Mouse (Mus musculus) activated CD4-positive, CD25-positive, alpha-beta regulatory T cell, adult 4 months (primary cell): ENCODE measurements at regions not wholly inside any gene's neighbourhood (a gene's known extent, or its start where the extent isn't known, plus 50 kb on each side); places are given as distances from the start of the nearest gene placed in this dataset.

Experiments
- ATAC-seq: one replicate; pipeline ENCODE4 v1.8.0; 2017

- no peak for ATAC-seq
Observed at GRCm38 (mm10) chr12:77667151-77667874, 429.4 kb downstream of the Fut8 start.

DNA sequence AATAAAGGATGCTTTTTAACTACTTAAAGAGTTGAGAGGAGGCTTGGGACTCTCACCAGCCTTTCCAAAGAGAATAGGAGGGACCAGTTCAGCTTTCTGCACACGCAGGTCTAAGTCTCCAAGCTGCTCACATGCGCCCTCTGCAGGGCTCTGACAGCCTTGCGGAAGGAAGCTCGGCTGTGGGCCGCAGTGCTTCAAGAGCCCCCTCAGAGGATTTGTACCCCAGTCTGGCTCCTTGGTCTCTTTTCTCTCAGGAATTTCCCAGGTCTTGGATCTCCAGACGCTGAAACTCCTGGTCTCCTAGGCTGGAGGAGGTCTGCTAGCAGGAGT, 429.9 kb downstream of the Fut8 start:
- ATAC-seq: peak; percentile 43

GRCm38 (mm10) chr12:77670531-77670930, 432.6 kb downstream of the Fut8 start:
- ATAC-seq: no peak

GRCm38 (mm10) chr12:77674352-77674751, 436.4 kb downstream of the Fut8 start:
- ATAC-seq: no peak

GRCm38 (mm10) chr12:77674755-77675154, 436.8 kb downstream of the Fut8 start:
- peak; percentile 32 for ATAC-seq

- ATAC-seq: no peak
Observed at GRCm38 (mm10) chr12:77678040-77678439, 440.1 kb downstream of the Fut8 start.

- no peak for ATAC-seq
Observed at GRCm38 (mm10) chr12:77694101-77694500, 456.2 kb downstream of the Fut8 start.

GRCm38 (mm10) chr12:77696039-77696631, 458.2 kb downstream of the Fut8 start:
- ATAC-seq: no peak

DNA sequence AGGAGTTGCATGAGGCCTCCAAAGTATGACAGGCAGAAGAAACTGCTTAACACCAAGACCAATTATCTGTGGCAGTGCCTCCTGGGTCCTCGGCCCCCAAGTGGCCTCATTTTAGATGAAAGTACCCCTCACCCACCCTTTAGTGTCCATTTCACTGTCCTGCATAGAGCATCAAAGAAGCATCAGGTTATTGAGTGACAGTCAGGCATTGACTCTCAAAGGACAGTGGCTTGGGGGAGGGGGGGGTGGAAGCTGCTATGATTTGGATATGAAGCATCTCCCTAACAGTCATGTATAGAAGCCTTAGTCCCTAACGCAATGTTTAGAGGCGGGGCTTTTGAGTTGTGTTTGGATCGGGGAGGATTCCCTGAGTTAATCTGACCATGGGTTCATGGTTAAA, 458.7 kb downstream of the Fut8 start:
- no peak for ATAC-seq

DNA sequence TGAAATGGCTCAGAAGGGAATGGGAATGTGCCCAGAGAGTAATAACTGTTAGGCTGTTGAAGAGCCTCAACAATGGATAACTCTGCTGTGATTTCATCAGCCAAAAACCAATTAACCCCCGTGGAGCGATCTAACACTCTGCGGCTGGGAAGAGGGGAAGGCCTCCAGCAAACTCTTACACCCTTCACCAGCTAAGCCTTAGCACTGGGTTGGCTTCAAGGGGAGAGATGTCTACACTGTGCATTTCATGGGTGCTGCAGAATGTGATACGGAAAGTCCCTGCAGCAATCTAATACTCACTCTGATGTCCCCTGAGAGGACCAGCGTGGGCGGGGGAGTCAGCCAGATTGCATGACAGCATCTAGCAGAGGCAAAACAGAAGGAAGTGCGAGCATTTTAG, 460.2 kb downstream of the Fut8 start:
- no peak for ATAC-seq

DNA sequence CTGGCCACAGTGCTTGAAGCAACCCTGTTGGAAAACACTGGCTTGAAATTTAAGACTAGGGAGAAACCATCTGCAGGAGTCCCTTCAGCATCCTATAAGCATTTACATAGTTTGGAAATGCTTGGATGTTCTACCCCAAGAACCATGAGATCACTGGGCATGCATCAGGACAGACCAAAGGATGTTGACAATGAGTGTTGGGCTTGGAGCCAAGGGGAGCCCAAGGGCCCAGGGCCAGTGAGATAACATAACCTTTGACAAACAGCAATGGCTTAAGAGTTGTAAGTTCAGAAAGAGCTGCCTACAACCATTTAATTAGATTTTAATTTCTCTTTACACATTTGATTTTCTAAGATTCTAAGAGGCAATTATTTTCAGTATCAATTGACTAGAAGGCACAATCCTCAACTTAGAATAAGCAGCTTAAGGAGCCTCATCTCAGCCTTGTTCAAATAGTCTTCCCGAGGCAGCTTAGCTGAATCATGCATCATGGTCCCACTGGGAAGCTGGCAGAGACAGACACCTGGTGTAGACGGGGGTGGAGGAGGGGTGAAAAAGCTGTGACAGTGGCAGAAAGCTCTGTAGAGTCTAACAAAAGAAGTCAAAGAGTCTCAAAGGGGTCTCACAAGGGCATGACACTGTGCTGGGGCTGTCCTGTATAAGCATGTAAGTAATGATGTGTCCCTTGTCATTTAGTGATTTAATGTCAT, 462.1 kb downstream of the Fut8 start:
- no peak for ATAC-seq

DNA sequence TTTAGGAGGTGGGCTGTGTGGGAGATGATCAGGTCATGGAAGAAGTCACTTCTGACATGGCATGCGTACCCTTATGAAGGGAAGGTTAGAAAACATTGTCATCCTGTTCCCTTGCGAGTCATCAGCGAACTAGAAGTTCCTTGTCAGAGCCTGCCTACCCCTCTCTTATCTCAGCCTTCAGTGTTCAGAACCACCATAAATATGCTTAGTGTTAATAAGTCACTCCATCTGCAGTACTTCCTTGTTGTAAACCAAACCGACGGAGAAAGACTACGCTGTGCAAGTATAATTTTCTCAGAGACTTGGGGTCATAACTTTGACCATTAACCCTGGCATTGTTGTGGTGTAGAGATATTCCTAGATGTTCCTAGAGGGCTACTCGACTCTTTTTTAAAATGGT, 477.6 kb downstream of the Fut8 start:
- ATAC-seq: no peak

DNA sequence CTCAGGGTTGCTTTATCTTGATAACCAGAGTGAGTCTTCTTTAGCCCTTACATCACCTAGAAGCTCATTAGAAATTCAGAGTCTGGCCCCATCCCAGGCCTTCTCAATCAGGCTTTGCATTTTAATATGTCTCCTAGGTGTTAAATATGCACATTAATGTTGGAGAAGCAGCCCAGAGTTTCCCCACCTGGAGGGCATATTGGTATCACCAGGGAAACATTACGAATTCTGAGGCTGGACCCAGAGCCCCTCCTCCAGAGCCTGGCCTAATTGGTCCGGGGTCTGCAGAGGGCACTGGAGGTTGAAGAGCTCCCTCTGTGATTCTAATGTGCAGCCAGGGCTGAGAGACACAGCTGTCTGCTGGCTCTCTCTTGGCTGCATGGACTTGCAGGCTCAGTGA, 478.1 kb downstream of the Fut8 start:
- ATAC-seq: no peak

DNA sequence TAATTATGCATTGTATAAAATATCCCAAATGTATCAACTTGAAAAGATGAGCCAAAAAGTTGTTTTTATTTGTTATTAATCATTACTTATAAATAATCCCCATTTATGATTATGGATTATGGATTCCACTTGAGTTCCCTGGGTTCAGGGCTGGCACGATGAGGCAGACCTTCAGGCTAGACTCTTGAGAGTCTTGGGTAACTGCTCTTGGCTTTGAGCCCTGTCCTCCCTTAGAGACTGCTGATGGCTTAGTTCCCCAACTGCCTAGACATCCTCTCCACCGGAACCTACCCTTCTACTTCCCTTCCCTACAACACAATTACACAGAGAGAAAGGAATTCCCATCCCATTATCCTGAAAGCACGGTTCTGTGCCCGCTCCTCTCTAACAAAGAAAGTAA, 466.3 kb upstream of the Gm6657 start:
- ATAC-seq: no peak

DNA sequence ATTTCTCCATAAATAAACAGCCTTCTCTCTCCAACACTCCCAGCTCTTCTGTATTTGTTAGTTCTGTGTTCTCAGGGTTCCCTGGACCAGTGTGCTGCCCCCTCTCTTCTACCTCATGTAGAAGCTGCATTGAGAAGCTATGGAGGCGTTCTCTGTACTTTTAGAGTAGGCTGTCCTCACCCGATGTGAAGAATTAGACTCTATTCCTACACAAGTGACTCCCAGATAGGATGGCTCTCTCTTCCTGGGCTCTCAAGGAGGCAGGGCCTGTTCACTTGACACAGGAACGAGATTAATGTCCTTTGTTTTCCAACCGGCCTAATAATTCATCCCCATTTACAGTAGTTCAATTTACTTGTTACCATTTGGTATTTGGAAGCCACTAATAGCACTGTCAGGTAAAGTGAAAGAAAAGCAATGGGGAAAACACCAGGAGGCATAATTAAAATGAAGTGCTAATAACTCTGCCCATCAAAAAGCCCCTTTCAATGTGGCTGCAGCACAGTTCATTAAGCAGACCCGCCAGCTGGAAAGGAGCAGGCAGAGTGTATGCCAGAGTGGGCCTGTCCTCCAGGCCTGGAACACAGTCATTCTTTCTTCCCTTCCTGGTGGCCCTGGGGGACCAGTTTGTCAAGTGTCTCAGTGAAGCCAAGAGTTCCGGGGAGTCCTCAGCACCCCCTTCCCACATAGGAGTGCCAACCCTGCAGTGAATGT, 454.8 kb upstream of the Gm6657 start:
- ATAC-seq: no peak

DNA sequence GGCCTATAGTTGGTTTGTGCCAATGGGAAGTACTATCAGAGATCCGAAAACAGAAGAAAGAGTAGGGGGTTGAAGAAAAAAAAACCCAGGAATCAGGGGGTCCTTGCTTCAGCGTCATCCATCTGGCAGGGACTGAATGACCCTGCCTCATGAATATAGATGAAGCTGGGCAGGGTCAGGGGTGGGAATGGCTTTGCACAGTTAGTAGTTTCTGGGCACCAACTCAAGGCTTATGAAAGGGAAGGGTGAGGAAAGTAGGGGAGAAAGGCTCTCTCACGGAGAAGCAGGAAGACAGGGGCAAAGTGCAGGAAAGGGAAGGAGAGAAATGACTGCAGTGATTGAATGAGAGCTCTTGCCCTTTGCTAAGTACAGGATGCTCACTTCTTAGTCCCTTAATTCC, 451.3 kb upstream of the Gm6657 start:
- ATAC-seq: no peak

GRCm38 (mm10) chr12:77749438-77750007, 444.5 kb upstream of the Gm6657 start:
- no peak for ATAC-seq

GRCm38 (mm10) chr12:77752181-77752580, 441.9 kb upstream of the Gm6657 start:
- ATAC-seq: no peak

GRCm38 (mm10) chr12:77756021-77756420, 438.0 kb upstream of the Gm6657 start:
- no peak for ATAC-seq

GRCm38 (mm10) chr12:77760976-77761375, 433.1 kb upstream of the Gm6657 start:
- ATAC-seq: no peak

DNA sequence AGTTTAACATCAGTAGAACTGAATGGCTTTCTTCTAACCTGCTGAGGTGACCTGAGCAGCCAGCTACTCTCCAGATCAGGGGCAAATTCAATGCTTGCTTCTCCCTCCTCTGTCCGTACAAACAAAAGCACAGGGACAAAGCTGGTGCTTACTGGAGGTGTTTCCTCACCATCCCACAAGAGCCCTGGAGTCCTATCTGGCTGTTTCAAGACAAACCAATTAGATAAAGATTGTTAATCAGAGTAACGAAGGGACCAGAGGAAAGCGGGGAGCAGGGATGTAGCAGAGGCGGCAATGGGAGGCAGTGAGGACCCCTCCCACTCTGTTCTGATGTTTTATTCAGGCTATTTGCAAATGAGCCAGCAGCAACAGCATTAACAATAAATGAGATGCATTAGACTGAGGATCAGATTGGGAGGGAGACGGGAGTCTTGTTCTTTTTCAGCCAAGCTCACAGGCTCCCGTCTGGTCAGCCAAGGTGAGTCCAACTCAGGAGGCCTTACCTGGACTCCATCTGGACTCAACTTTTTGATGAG, 418.0 kb upstream of the Gm6657 start:
- no peak for ATAC-seq

- no peak for ATAC-seq
Observed at GRCm38 (mm10) chr12:77776755-77777154, 417.3 kb upstream of the Gm6657 start.
